Mouse (Mus musculus) urinary bladder, postnatal 10 days (tissue): ENCODE measurements around the gene Thbs2.

Source experiments
- DNase-seq: peaks from one replicate; pipeline ENCODE4 v3.0.0; 2022; ENCODE audit warnings: low spot score

The Thbs2 gene

GRCm38 (mm10) chr17:14693994-14694374 lies at the start of gene Thbs2:
TSS of gene Thbs2 (minus strand) at chr17:14694235.
- DNase-seq, result no peak

GRCm38 (mm10) chr17:14735493-14736004 lies 41.5 kb upstream of the Thbs2 start:
- no peak for DNase-seq

GRCm38 (mm10) chr17:14734380-14734779 lies 40.3 kb upstream of the Thbs2 start:
- DNase-seq, result no peak

GRCm38 (mm10) chr17:14733941-14734340 lies 39.9 kb upstream of the Thbs2 start:
- no peak for DNase-seq

- no peak for DNase-seq
Measured at GRCm38 (mm10) chr17:14733027-14733426, 39.0 kb upstream of the Thbs2 start.

- DNase-seq, result no peak
Measured at GRCm38 (mm10) chr17:14730629-14731028, 36.6 kb upstream of the Thbs2 start.

- DNase-seq, result no peak
Measured at GRCm38 (mm10) chr17:14727481-14727880, 33.4 kb upstream of the Thbs2 start.

GRCm38 (mm10) chr17:14724786-14725185 lies 30.8 kb upstream of the Thbs2 start:
- no peak for DNase-seq

GRCm38 (mm10) chr17:14721325-14721724 lies 27.3 kb upstream of the Thbs2 start:
- DNase-seq, result no peak

- DNase-seq, result no peak
Measured at GRCm38 (mm10) chr17:14720912-14721311, 26.9 kb upstream of the Thbs2 start.

- DNase-seq, result no peak
Measured at GRCm38 (mm10) chr17:14720227-14720626, 26.2 kb upstream of the Thbs2 start.

- DNase-seq, result no peak
Measured at GRCm38 (mm10) chr17:14718801-14719200, 24.8 kb upstream of the Thbs2 start.

GRCm38 (mm10) chr17:14714782-14715181 lies 20.7 kb upstream of the Thbs2 start:
- no peak for DNase-seq

- DNase-seq, result no peak
Measured at GRCm38 (mm10) chr17:14714374-14714773, 20.3 kb upstream of the Thbs2 start.

- DNase-seq, result no peak
Measured at GRCm38 (mm10) chr17:14711784-14712183, 17.7 kb upstream of the Thbs2 start.

- DNase-seq, result no peak
Measured at GRCm38 (mm10) chr17:14711032-14711431, 17.0 kb upstream of the Thbs2 start.

GRCm38 (mm10) chr17:14706066-14706465 lies 12.0 kb upstream of the Thbs2 start:
- DNase-seq, result no peak

- DNase-seq, result no peak
Measured at GRCm38 (mm10) chr17:14705466-14705865, 11.4 kb upstream of the Thbs2 start.

GRCm38 (mm10) chr17:14703771-14704170 lies 9.7 kb upstream of the Thbs2 start:
- DNase-seq, result no peak

- DNase-seq, result no peak
Measured at GRCm38 (mm10) chr17:14703268-14703667, 9.2 kb upstream of the Thbs2 start.

GRCm38 (mm10) chr17:14702701-14703100 lies 8.7 kb upstream of the Thbs2 start:
- no peak for DNase-seq

GRCm38 (mm10) chr17:14701891-14702290 lies 7.9 kb upstream of the Thbs2 start:
- no peak for DNase-seq

- no peak for DNase-seq
Measured at GRCm38 (mm10) chr17:14700204-14700603, 6.2 kb upstream of the Thbs2 start.

GRCm38 (mm10) chr17:14698188-14698587 lies 4.2 kb upstream of the Thbs2 start:
- DNase-seq, result no peak

- no peak for DNase-seq
Measured at GRCm38 (mm10) chr17:14697096-14697495, 3.1 kb upstream of the Thbs2 start.
